Mouse (Mus musculus): ENCODE measurements around the gene Traf4.

Gene Traf4

DNA sequence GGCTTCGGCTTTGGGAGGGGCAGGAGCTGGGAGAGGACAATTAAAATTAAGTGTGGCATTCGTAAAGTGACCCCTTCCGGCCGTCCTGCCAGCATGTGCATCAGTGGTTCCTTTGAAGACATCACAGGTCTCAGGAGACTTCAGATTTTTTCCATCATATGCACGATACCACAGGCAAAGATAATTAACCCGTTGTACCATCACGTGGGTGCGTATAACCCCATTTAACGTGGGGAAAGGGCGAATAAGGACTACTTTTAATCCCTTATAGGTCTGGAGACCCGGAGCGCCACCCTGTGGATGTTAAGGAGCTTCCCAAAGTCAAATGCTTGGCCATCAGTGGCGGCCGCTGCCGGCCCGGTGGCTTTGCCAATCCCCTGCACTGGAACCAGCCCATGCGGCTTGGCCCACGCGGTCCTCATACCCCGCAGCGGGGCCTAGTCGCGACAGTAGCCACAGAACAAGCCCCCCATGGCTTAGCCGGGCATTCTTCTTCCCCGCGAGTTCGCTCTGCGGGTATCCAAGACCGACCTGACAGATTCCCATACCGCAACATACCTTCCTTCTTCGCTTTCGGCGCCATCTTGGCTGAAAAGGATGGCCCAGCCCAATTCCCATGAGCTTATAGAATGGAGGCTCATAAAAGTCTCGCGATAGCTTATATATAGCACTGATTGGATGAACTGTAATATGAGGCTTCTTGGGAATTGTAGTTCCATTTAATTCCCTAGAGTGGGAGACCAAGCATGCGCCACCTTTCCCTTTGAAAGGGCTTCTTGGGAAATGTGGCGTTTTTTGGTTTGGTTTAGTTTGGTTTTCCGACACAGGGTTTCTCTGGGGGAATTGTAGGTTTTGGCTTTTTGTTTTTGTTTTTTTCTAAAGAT is 17.8 kb upstream of the Traf4 start, which contains the start of gene Rpl23a:
Rpl23a (minus strand) TSS at position 624 of the 884 bp plus-strand sequence.
- peak; percentile 72 to 78 for DNase-seq (ENCODE audit: low spot score in 2 of 2)

- no peak for DNase-seq (ENCODE audit: low spot score in 2 of 2)
Measured at GRCm38 (mm10) chr11:78182450-78182849, 17.1 kb upstream of the Traf4 start.

GRCm38 (mm10) chr11:78181830-78182357 is 16.5 kb upstream of the Traf4 start:
- DNase-seq (ENCODE audit: low spot score in 2 of 2), result no peak

GRCm38 (mm10) chr11:78180081-78180761 is 14.8 kb upstream of the Traf4 start:
- DNase-seq (ENCODE audit: low spot score in 2 of 2), result no peak

DNA sequence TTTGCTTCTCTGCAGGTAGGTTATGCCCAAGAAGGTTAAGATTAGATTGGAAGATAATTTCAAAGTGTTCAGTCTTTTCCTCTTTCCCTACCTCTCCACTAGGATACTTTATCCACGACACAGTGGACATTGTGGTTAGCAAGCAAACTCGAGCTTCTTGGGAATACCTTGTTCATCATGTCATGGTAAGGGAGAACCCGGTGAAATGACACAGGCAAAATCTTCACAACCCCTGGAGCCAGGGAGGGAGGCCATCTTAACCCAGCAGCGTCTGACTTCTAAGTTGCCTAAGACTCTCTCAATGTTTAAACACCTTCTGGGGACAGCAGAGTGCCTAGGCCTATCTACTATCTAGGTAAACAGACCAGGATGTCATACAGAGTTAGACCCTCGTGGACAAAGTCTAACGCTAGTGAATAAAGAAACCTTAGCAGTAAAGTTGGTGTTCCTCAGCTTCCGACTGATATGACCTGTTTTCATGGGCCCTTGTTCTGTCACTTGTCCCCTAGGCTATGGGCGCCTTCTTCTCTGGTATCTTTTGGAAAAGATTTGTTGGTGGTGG is 14.1 kb upstream of the Traf4 start:
- DNase-seq (ENCODE audit: low spot score in 2 of 2), result no peak

- DNase-seq (ENCODE audit: low spot score in 2 of 2), result no peak
Measured at GRCm38 (mm10) chr11:78178859-78179437, 13.6 kb upstream of the Traf4 start.

GRCm38 (mm10) chr11:78177903-78178858 is 12.8 kb upstream of the Traf4 start:
- peak; percentile 86 to 89 for DNase-seq (ENCODE audit: low spot score in 2 of 2)

GRCm38 (mm10) chr11:78177437-78177836 is 12.0 kb upstream of the Traf4 start:
- DNase-seq (ENCODE audit: low spot score in 2 of 2), result peak in 1 of 2 experiments; percentile 49

DNA sequence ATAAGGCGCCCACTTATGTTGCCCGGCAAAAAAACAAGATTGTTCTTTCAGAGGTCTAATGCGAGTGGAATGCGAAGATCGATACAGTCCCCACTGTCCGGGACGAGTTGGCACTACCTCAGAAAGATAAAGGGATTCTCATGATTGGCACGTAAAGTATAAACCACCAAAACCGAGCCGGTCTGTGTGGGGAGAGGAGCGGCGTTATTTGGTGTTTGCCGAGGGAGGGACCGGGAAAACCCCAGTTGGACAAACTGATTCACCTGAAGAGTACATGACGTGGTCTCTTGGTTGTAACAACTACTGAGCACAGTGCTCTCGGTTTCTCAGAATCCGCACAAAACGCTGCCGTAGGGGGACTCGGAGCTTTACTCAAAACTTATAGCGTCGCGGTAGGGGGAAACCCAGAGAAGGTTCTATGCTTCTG is 11.5 kb upstream of the Traf4 start:
- peak; percentile 60 to 72 for DNase-seq (ENCODE audit: low spot score in 2 of 2)

DNA sequence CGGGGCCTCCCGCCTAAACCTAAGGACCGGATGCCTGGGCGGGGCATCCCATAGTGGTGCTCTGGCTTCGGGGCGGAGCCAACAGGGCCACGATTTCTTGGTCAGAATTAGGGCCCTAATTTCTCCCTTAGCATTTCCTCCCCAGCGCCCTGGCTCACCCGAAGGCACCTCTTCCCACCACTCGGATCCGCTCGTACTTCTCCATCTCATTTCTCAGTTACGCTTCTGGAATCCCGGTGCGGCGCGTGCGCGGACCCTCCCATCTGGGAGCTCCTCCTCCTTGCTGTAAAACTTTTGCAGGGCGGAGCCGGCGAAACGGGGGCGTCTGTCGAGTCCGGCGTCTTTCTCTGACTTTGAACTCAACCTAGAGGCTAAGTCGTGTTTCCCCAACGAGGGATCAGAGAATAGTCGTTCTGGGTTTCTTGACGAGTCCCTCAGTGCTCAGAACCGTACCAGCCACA is 11.0 kb upstream of the Traf4 start, which contains the start of the genes Nek8 and Tlcd1:
Nek8 (minus strand) TSS at position 274 of the 461 bp plus-strand sequence.
Tlcd1 (plus strand) TSS at position 310 of the 461 bp plus-strand sequence.
- DNase-seq (ENCODE audit: low spot score in 2 of 2), result peak; percentile 89 to 91

DNA sequence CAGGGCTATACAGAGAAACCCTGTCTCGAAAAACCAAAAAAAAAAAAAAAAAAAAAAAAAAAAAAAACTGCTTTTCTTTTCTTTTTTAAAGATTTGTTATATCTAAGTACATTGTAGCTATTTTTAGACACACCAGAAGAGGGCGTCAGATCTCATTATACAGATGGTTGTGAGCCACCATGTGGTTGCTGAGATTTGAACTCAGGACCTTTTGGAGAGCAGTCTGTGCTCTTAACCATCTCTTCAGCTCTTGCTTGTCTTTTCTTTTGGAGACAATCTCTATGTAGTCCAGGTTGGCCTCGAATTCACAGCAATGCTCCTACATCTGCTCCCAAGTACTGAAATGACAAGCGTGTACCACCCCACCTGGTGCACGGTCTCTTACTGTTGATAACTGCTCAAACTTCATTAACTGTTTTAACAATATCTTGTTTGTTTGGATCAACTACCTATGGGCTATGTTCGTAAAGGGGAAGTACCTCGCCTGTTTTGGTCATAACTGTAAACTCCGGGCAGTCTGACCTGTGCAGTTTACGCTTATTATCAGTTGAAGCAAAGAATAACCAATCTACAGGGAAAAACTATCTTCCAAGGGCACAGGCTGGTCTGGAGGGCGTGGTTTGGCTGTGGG is 10.5 kb upstream of the Traf4 start:
- DNase-seq (ENCODE audit: low spot score in 2 of 2), result no peak

DNA sequence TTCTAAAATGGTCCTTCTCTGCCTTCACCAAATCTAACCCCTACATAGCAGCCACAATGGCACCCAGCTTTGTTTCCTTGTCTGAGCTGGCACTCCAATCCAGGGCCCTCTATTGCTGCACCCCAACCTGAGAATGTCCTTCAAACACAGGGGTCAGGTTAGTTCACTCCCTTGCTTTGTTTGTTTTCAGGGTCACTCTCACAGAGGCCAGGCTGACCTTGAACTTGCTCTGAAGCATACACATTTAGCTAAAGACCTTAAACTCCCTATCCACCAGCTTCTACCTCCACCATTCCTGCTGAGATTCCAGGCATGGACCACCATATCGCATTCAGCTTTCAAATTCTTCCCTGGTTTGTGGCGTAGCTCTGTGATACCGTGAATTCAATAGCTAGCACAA is 9.1 kb upstream of the Traf4 start:
- no peak for DNase-seq (ENCODE audit: low spot score in 2 of 2)

DNA sequence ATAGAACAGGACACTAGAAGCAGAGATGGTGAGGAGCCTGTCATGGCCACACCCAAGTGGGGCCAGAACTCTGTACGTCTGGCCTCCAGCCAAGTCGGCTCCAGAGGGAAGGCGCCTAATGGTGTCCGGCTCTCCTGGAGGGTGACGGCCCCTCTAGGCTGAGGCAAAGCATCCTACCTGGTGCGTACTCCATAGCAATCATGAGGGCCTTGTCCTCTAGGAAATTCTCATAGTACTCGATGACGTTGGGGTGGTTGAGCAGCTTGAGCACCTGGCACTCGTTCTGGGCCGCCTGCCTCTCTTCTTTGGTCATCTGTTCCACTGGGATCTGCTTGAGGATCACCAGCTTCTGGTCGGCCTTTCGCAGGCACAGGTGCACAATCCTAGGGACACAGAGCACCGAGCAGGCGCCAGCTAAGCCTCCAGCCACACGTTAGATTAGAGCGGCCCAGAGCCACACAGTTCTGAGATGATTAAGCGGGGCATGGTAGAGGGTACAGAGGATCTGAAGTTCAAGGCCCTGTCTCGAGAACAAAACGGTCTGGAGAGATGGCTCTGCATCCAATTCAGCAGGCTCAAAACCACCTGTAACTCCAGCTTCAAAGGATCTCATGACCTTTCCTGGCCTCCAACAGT is 7.5 kb upstream of the Traf4 start:
- no peak for DNase-seq (ENCODE audit: low spot score in 2 of 2)

DNA sequence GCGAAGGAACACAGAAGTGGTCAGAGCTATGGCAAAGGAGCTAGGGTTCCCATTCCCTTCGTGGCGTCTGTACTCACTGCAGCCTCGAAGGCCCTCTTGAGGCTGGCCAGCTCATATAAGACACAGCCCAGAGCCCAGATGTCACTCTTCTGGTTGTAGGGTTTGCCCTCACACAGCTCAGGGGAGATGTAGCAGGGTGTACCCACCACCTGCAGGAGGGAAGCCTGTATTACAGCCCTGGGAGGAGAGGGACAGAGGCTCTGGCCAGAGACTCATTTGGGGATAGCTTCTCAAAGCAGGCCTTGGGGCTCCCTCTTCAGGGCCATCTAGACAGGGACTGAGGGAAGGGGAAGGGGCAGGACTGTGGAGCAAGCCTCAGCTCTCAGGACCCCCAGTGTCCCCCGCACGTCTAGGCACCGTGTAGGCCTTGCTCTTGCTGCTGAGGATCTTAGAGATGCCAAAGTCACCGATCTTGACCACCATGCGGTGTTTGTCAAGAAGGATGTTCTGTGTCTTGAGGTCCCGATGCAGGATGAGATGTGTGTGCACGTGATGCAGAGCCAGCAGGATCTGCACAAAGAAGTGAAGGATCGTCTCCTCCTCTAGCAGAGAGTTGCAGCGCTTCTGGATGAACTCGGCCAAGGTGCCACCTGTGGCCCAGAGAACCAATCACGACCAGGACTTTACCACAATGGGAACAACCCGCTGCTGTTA is 6.8 kb upstream of the Traf4 start:
- DNase-seq (ENCODE audit: low spot score in 2 of 2), result peak in 1 of 2 experiments; percentile 21

DNA sequence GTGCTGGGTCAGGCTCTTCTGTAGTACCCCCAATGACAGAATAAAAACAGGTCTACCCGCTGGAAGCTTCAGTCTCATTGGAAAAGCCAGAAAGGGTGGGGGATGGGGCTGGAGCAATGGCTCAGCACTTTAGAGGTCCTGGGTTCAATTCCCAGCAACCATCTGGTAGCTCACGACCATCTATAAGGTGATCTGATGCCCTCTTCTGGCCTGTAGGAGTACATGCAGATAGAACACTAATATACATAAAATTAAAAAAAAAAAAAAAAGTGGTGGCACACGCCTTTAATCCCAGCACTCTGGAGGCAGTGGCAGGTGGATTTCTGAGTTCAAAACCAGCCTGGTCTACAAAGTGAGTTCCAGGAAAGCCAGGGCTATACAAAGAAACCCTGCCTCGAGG is 5.9 kb upstream of the Traf4 start:
- DNase-seq (ENCODE audit: low spot score in 2 of 2), result no peak

DNA sequence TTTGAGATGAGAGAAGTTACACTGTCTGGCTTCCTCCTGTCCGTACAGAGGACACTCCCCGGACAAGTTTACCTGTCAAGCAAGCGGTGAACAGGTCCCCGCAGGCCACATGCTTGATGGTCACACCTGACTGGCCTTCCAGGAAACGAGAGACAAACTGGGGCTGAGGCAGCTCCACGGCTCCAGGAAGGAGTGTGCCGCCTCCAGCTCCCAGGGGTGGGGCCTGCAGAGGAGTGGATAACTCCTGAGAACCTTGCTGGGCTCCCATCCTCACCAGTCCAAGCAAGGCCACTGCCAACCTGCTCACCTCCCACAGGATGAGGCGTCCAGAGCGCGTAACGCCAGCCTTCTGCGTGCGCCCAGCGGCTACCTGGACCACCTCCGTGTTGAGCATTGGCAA is 4.9 kb upstream of the Traf4 start:
- DNase-seq (ENCODE audit: low spot score in 2 of 2), result no peak

GRCm38 (mm10) chr11:78168541-78169468 is 3.4 kb upstream of the Traf4 start:
- peak in 1 of 2 experiments; percentile 65 for DNase-seq (ENCODE audit: low spot score in 2 of 2)
